Mouse (Mus musculus): ENCODE data around the gene Ubtd2.

DNA sequence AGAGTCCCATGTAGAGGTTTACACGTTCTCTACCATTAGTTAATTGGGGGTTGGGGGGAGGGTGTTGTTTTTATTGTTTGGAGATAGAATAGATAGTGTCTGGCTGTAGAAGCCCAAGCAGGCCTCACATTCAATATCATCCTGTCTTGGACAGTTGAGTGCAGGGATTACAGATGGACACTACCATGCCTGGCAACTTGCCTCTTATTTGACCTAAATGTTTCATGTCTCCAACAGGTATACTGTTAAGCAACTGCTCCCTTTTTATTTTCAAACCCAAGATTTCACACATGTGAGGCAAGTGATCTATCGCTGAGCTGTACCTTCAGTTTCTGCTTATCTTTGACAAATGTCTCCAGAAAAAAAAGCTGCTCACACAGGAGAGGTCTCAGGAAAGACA, 26.4 kb downstream of the Ubtd2 start:
- no peak for TF ChIP-seq POLR2A (IDR thresholded peaks at IDR 0.05; ENCODE audit: insufficient read depth, low read length)
- no peak for TF ChIP-seq EP300 (IDR thresholded peaks at IDR 0.05; ENCODE audit: insufficient read depth, low read depth, low read length)
- TF ChIP-seq CTCF (IDR thresholded peaks at IDR 0.05; ENCODE audit: low read depth, low read length): no peak

Data from ES-Bruce4 (cell line).